Mouse (Mus musculus): ENCODE measurements around the gene Stx16. TPM values are rescaled to one million over a fixed set of nuclear protein-coding genes. Genes with fewer than 3 reads are reported as not detected.
A peak's percentile ranks its signal among the peaks of the same experiment; 100 is the strongest.

The Stx16 gene
- polyA plus RNA-seq, 1 experiment: 1.2 TPM

- TF ChIP-seq TAL1 (IDR thresholded peaks at IDR 0.05; ENCODE audit: low read length) (no peak), GATA1 (IDR thresholded peaks at IDR 0.05; ENCODE audit: low read length) (no peak)
- H3K27me3 ChIP-seq (ENCODE audit: control insufficient read depth): peaks cover 21% of the 10 kb centered on the region
Observed at GRCm38 (mm10) chr2:174073156-174073790, 2.8 kb upstream of the Stx16 start.

GRCm38 (mm10) chr2:174074621-174075020, 1.5 kb upstream of the Stx16 start:
- no peaks in the 10 kb centered on the region for H3K36me3 ChIP-seq (ENCODE audit: control insufficient read depth)
- H3K27me3 ChIP-seq (ENCODE audit: control insufficient read depth): peaks cover 21% of the 10 kb centered on the region
- TF ChIP-seq GATA1 (IDR thresholded peaks at IDR 0.05; ENCODE audit: low read length) (no peak), TAL1 (IDR thresholded peaks at IDR 0.05; ENCODE audit: low read length) (no peak)
- peaks cover 32% of the 10 kb centered on the region for H3K4me1 ChIP-seq (ENCODE audit: control insufficient read depth)
- peak overlapping the region; percentile 93 for H3K4me3 ChIP-seq (replicated peaks)
- H3K9me3 ChIP-seq (ENCODE audit: control insufficient read depth, low read length): no peaks in the 10 kb centered on the region

More at GRCm38 (mm10) chr2:174073156-174073790, 2.8 kb upstream of the Stx16 start:
- Histone ChIP-seq H3K36me3 (ENCODE audit: control insufficient read depth) (no peaks in the 10 kb centered on the region), H3K4me1 (ENCODE audit: control insufficient read depth) (peaks cover 31% of the 10 kb centered on the region), H3K9me3 (ENCODE audit: control insufficient read depth, low read length) (no peaks in the 10 kb centered on the region), H3K4me3 (replicated peaks) (no peak overlapping the region)

DNA sequence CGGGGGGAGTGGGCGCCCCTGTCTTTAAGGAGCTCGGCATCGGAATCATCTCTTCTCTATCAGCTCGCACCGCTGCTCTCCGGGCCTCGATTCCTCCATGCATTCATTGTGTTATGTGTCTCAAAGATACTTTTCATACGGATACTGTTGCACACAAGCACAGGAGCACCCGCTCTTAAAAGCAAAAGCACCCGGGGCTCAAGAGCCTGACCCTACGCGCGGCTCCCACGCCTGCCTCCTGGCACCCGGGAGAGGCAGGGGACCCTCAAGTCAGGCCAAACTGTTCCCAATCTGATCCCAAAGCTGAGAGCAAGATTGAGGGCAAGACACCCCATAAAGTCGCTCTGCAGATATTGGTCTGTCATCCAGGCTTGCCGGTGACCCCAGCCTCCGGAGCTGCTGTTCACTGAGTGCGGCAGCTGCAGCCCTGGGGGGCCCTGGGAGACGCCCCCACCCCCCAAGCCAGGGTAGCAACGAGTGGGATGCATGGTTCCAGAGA, 987 bp upstream of the Stx16 start:
- H3K4me3 ChIP-seq (replicated peaks): peak overlapping the region; percentile 93

GRCm38 (mm10) chr2:174076433-174076824, 321 bp downstream of the Stx16 start:
- Histone ChIP-seq H3K4me3 (replicated peaks) (peak overlapping the region; percentile 93), H3K36me3 (ENCODE audit: control insufficient read depth) (no peaks in the 10 kb centered on the region; the same call in 1 of the 2 replicates), H3K27me3 (ENCODE audit: control insufficient read depth) (peaks cover 21% of the 10 kb centered on the region), H3K9me3 (ENCODE audit: control insufficient read depth, low read length) (no peaks in the 10 kb centered on the region), H3K4me1 (ENCODE audit: control insufficient read depth) (peaks cover 36% of the 10 kb centered on the region)
- TF ChIP-seq GATA1 (IDR thresholded peaks at IDR 0.05; ENCODE audit: low read length) (no peak), TAL1 (IDR thresholded peaks at IDR 0.05; ENCODE audit: low read length) (no peak)

More for the DNA sequence above, 987 bp upstream of the Stx16 start:
- peaks cover 32% of the 10 kb centered on the region for H3K4me1 ChIP-seq (ENCODE audit: control insufficient read depth)
- no peaks in the 10 kb centered on the region for H3K9me3 ChIP-seq (ENCODE audit: control insufficient read depth, low read length)
- H3K36me3 ChIP-seq (ENCODE audit: control insufficient read depth): no peaks in the 10 kb centered on the region
- TF ChIP-seq TAL1 (IDR thresholded peaks at IDR 0.05; ENCODE audit: low read length): no peak
- TF ChIP-seq GATA1 (IDR thresholded peaks at IDR 0.05; ENCODE audit: low read length): no peak
- peaks cover 21% of the 10 kb centered on the region for H3K27me3 ChIP-seq (ENCODE audit: control insufficient read depth)

GRCm38 (mm10) chr2:174077004-174077695, 1.0 kb downstream of the Stx16 start:
- Histone ChIP-seq H3K36me3 (ENCODE audit: control insufficient read depth) (no peaks in the 10 kb centered on the region; the same call in 1 of the 2 replicates), H3K4me1 (ENCODE audit: control insufficient read depth) (peaks cover 36% of the 10 kb centered on the region), H3K4me3 (replicated peaks) (peak overlapping the region; percentile 93), H3K27me3 (ENCODE audit: control insufficient read depth) (peaks cover 21% of the 10 kb centered on the region), H3K9me3 (ENCODE audit: control insufficient read depth, low read length) (no peaks in the 10 kb centered on the region)
- TF ChIP-seq GATA1 (IDR thresholded peaks at IDR 0.05; ENCODE audit: low read length) (no peak), TAL1 (IDR thresholded peaks at IDR 0.05; ENCODE audit: low read length) (no peak)

GRCm38 (mm10) chr2:174077776-174078338, 1.7 kb downstream of the Stx16 start:
- H3K27me3 ChIP-seq (ENCODE audit: control insufficient read depth): peaks cover 19% of the 10 kb centered on the region
- no peaks in the 10 kb centered on the region; the same call in 1 of the 2 replicates for H3K36me3 ChIP-seq (ENCODE audit: control insufficient read depth)
- H3K4me3 ChIP-seq (replicated peaks): peak overlapping the region; percentile 93
- no peaks in the 10 kb centered on the region for H3K9me3 ChIP-seq (ENCODE audit: control insufficient read depth, low read length)
- TF ChIP-seq GATA1 (IDR thresholded peaks at IDR 0.05; ENCODE audit: low read length): no peak
- TF ChIP-seq TAL1 (IDR thresholded peaks at IDR 0.05; ENCODE audit: low read length): no peak
- H3K4me1 ChIP-seq (ENCODE audit: control insufficient read depth): peaks cover 36% of the 10 kb centered on the region

- Histone ChIP-seq H3K9me3 (ENCODE audit: control insufficient read depth, low read length) (no peaks in the 10 kb centered on the region), H3K4me3 (replicated peaks) (no peak overlapping the region), H3K27me3 (ENCODE audit: control insufficient read depth) (no peaks in the 10 kb centered on the region), H3K36me3 (ENCODE audit: control insufficient read depth) (peaks cover 11% of the 10 kb centered on the region), H3K4me1 (ENCODE audit: control insufficient read depth) (peaks cover 16% of the 10 kb centered on the region)
- no peak for TF ChIP-seq GATA1 (IDR thresholded peaks at IDR 0.05; ENCODE audit: low read length)
- no peak for TF ChIP-seq TAL1 (IDR thresholded peaks at IDR 0.05; ENCODE audit: low read length)
Observed at GRCm38 (mm10) chr2:174081833-174082232, 5.7 kb downstream of the Stx16 start.

DNA sequence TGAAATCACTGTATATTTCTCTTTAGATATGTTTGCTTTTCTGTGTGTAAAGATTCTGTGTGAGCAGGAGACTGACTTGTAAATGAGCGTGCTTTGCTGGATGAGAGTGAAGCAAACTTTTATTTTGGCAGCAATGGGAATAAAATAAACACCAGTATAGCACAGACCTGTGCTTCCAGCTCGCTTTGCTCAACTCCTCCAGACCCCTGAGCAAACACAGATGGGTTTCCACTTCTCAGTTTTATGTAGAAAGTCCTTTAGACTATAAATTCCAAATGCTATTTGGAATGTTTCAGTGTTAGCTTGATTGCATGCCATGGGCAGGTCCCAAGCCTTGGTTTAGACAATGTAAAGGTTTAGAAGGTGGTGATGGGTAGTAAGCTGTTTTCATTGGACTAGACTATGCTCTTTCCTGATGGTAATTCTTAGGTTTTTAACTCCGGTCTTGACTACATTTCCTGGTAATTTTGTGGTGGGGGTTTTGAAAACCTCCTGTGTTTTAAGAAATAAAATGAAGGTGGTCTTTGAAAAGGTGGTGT, 6.3 kb downstream of the Stx16 start:
- TF ChIP-seq GATA1 (IDR thresholded peaks at IDR 0.05; ENCODE audit: low read length) (no peak), TAL1 (IDR thresholded peaks at IDR 0.05; ENCODE audit: low read length) (no peak)

GRCm38 (mm10) chr2:174095086-174095485, 19.0 kb downstream of the Stx16 start:
- Histone ChIP-seq H3K27me3 (ENCODE audit: control insufficient read depth) (no peaks in the 10 kb centered on the region), H3K4me1 (ENCODE audit: control insufficient read depth) (no peaks in the 10 kb centered on the region), H3K9me3 (ENCODE audit: control insufficient read depth, low read length) (no peaks in the 10 kb centered on the region), H3K36me3 (ENCODE audit: control insufficient read depth) (peaks cover 72% of the 10 kb centered on the region), H3K4me3 (replicated peaks) (no peak overlapping the region)
- TF ChIP-seq GATA1 (IDR thresholded peaks at IDR 0.05; ENCODE audit: low read length) (no peak), TAL1 (IDR thresholded peaks at IDR 0.05; ENCODE audit: low read length) (no peak)

More for the DNA sequence above, 6.3 kb downstream of the Stx16 start:
- H3K9me3 ChIP-seq (ENCODE audit: control insufficient read depth, low read length): no peaks in the 10 kb centered on the region
- H3K27me3 ChIP-seq (ENCODE audit: control insufficient read depth): no peaks in the 10 kb centered on the region
- peaks cover 11% of the 10 kb centered on the region for H3K4me1 ChIP-seq (ENCODE audit: control insufficient read depth)
- H3K4me3 ChIP-seq (replicated peaks): no peak overlapping the region
- H3K36me3 ChIP-seq (ENCODE audit: control insufficient read depth): peaks cover 11% of the 10 kb centered on the region

Data from erythroblast, embryonic 14.5 days (primary cell).